Mouse (Mus musculus): ENCODE measurements around the gene Mfap1a.

The Mfap1a gene

GRCm38 (mm10) chr2:121443068-121443349 is 63.5 kb downstream of the Mfap1a start:
- in situ Hi-C loops (cut with MboI, MseI), result no loop called here

GRCm38 (mm10) chr2:121442259-121443067 is 64.0 kb downstream of the Mfap1a start:
- in situ Hi-C loops (cut with MboI, MseI), result no loop called here

Data from T-helper 2 cell (primary cell).